Mouse (Mus musculus) ZHBTc4 (cell line): ENCODE measurements at regions not wholly inside any gene's neighbourhood (a gene's known extent, or its start where the extent isn't known, plus 50 kb on each side); places are given as distances from the start of the nearest gene placed in this dataset.

Source experiments
- DNase-seq: peaks from one replicate; pipeline ENCODE4 v3.0.0-alpha.2; 2011; ENCODE audit warnings: low read depth, low spot score

DNA sequence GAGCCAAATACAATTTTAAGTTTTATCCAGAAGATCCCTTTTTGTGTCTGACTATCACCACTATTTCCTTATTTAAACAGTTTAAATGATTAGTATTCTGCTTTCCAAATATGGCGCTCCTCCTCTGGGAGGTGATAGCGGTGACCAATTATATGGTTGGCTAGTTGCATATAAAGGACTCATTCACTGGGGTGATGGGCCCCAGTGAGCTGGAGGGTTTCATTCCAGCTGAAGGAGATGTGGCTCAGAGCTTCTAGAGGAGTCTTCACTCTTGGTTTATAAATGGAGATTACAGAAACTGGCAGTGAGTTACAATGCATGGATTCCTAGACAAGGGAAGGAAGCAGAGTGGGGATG is 50.7 kb upstream of the Gm7361 start:
- DNase-seq: no peak

DNA sequence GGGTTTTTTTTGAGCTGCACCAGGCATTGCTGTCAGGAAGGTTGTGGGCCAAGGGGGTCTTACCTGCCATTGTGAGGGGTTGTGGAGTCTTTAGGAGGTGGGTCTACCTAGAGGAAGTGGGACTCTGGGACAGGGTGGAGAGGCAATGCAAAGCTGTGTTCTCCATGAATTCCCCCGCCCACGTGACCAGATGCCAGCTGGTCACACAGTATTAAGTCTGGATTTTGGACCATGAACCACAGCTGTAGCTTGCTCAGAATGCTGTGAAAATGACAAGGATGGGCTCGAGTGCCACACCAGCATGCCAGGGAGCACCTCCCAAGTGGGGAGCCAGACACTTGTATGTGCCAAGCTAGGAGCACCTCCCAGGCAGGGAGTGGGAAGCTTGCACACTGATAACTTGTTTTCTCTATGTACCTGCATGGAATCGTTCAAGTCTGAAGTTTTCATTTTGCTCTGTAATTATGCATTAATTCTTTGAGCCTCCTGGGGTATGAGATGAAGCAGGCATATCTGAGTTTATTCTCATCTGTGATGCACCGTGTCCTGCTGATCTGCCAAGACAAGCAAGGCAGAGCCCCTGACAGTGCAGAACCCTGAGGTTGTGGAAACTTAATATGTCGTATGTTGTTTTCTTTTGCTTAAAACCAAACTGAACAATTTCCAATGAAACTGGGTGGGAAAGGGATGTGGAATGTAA is 51.3 kb upstream of the Gm7361 start:
- DNase-seq: no peak

DNA sequence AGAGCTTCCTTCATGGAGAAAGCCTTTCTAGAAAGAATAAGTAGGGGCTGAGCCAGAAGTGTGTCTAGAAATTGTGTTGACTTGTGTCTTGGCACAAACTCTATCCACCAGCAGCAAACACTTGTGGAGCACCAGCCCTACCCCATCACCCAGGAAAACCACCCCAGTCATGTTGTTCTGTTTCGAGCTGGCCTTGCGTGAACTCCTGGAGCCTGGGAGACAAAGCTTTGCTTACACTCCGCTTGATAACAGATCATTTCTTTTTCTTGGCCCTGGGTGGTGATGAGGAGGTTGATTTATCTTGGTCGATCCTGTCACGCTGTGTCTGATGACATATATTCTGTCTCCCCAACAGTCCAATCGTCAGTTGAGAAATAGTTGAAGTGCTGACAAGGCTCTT is 55.0 kb upstream of the Gm7361 start:
- no peak for DNase-seq

DNA sequence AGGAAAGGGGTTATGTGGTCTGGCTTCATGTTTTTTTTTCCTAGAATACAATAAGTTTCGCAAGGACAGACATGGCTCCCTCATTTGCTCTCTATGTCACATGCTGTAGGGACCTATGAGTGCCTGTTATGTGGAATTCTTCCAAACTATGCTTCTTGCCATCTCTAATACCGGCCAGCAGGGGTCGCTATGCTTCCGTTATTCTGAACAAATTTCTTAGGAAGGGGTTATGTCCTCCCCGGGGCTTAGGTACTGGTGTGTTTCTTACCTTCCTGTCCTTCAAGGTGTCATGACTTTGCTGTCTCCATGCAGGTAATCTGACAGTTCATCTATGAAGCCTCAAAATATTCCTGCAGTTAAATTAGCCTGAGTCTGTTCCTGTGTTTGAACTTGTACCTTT is 68.1 kb upstream of the Gm7361 start:
- peak; percentile 68 for DNase-seq

DNA sequence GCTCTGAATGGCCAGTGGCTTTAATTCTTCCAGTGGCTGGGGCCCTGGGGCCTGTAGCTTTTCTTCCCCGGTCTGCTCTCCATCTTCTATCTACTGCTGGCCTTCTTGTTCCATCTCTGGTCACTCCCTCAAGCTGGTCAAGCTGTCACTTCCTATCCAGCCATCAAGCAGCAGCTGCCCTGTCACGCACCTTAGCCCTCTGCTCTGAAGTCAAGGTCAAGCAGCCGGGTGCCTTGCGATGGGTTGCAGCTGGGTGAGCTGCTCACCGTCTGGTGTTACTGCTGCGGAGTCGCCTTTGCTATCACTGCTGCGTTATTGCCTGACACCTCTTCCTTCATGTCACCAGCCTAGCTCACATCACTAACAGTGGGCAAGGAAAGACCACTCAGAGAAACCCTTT is 66.0 kb upstream of the Gm10220 start:
- DNase-seq: no peak

DNA sequence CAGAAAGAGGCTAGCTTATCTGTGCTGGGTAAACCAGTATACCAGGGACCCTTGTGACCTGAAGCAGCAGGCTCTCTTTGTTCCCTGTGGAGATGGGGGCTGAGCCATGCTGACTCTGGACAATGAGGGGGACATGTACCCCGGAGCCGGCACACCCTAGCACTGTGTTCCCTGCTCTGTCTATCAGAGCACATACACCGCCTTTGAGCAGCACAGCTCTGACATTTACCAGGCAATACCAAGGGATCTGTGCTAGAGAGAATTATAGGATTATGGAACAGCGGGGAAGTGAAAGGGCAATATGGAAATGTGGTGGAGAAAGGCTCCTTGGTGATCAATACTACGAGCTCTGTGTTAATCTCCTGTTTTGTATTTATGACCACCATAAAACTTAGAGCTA is 64.2 kb upstream of the Gm10220 start:
- no peak for DNase-seq

DNA sequence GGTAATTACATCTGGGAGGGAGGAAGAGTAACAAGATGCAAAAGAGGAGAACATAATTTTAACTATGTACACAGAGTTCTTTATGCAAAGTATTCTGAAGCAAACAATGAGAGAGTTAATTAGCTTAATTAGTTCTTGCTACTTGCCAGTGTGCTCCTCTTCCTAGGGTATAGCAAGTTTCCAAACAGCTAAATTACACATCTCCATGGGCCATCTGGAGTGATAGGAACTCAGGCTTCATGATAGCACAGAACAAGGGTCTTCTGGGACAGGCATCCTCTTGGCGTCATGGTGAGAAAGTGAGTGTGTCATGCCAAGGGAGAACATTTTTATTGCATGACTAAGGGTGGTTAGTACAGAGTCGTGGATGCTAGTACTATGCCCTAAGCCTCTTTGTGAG is 54.8 kb upstream of the Gm10220 start:
- DNase-seq: no peak

DNA sequence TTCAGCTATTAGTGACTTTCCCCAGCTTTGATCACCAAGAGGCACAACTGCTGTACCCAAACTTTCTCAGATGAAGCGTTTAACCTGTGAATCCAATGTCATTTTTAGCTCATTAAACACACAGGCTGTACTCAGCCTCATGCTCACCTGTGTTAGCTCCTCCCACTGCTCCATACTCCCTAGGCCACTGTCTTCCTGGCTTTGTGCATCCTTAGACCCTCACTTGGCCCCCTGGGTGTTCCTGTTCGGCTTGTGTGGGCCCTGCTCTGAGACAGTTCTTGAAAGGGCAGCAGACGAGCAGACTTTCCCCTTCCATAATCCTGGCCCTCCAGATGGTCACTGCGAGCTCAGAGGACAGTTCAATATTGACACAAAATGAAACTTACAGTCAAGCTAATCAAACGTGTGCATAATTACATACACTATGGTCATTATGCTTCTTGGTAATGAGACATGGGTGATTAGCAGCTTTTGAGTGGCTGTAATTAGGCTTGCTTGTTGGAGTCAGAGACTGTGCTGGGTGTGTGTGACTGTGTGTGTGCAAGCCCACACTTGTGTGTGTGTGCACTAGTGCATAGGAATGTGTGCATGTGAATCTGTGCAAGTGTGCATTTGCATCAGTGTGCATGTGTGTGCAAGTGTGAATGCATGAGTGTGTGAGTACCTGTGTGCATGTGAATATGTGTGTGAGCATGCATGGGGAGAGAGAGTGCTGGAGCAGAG is 50.6 kb upstream of the Gm10220 start:
- no peak for DNase-seq

DNA sequence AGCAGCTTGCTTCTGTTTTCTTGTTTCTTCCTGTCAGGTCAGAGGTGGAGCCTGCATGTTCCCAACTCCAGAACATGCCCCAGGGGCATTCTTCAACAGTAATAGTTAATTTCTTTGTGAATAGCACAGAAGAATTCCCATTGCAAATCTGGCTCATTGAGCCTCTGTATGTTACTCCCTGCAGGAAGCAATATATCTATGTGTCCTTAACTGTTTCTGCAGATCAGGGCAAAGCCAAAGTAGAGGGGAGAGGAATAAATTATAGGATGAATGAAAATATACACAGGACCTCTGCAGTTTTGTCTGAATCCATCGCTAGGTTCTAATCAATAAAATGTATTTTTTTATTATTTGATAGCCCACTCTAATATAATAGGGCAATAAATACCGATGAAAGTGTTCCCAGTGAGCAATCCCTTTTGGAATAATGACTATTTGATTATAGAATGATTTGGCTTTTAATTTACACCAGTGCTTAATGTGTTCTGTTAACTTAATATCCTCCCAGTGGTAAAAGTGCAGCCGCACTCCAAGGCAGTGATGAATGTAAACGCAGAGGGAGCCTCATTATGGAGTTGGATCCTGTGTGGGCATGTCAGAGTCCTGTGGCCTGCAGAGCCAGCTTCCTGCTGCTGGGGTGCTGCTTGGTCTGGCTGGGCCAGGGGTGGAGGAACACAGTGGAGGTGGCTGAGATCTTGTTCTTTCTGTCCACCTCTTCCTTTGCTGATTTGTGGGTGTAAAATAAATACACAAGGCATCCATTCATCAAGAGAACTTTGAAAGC is 49.7 kb upstream of the Gm10220 start:
- no peak for DNase-seq
